Mouse (Mus musculus): Measurements from ENCODE around the gene Med27.

DNA sequence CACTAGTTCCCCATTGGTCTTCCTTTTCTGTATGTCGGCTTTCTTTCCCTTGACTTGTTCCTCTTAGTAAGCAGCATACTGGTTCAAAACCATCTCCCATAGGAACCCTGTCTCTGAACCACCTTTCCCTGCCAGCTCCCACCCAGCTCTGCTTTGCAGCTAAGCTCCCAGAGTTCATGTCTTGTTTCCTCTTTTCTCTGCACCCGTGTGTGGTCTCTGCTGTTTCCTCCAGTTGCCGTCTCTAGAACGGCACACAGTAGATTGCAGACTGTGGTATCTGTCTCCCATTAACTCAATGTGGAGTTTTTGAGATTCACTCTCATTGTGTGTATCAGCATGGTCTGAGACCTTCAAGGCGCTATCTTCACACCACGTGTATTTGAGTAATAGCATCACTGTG, 71.9 kb downstream of the Med27 start:
- TF ChIP-seq CTCF (IDR thresholded peaks at IDR 0.05; ENCODE audit: control insufficient read depth, insufficient read depth, low read length), result no peak
- no peak for TF ChIP-seq POLR2A (IDR thresholded peaks at IDR 0.05; ENCODE audit: borderline replicate concordance, control insufficient read depth, low read depth, low read length)
